ENCODE assay signal across 12 mouse cellular contexts in genomic region chr10:43777612-43778600, GRCm38 (mm10).
DNase-seq lines count a peak whose midpoint lies in the region; ATAC-seq and TF ChIP-seq lines count a peak whose summit lies in the region.
"Had no signal": no experiment of that assay in that cellular context is flagged by ENCODE, and none has a peak within 500 bp of the region (broad histone marks: within the 10 kb centered on the region; RNA-seq: fewer than 3 reads in every experiment).

No protein-coding gene starts in this region.

- no peak overlapping the region for H3K9ac ChIP-seq in limb, embryonic 13.5 days
- H3K9ac ChIP-seq in stomach, postnatal 0 days (ENCODE audit: low read length) = no peak overlapping the region
- H3K9ac ChIP-seq: neural tube, embryonic 13.5 days had no signal

- peak overlapping the region; percentile 34; the same call in 1 of the 2 replicates for H3K27ac ChIP-seq in limb, embryonic 13.5 days
- no peak overlapping the region for H3K27ac ChIP-seq in limb, embryonic 10.5 days
- H3K27ac ChIP-seq in stomach, postnatal 0 days (replicated peaks) = no peak overlapping the region
- H3K27ac ChIP-seq: neural tube, embryonic 13.5 days had no signal

- H3K27me3 ChIP-seq in limb, embryonic 13.5 days = no peaks in the 10 kb centered on the region
- H3K27me3 ChIP-seq in limb, embryonic 10.5 days (ENCODE audit: low read depth, poor library complexity, severe bottlenecking) = no peaks in the 10 kb centered on the region
- H3K27me3 ChIP-seq in stomach, postnatal 0 days (ENCODE audit: control insufficient read depth, insufficient read depth, low read length) = no peaks in the 10 kb centered on the region
- H3K27me3 ChIP-seq: neural tube, embryonic 13.5 days had no signal

- WGBS in limb, embryonic 13.5 days = 76% methylated on average over 28 of the region's 28 CpGs
- WGBS in limb, embryonic 10.5 days = 89% methylated on average over 28 of the region's 28 CpGs
- 86% methylated on average over 28 of the region's 28 CpGs for WGBS in stomach, postnatal 0 days

- H3K4me2 ChIP-seq in limb, embryonic 13.5 days (replicated peaks) = no peak overlapping the region
- no peak overlapping the region for H3K4me2 ChIP-seq in stomach, postnatal 0 days (replicated peaks; ENCODE audit: low read depth)
- H3K4me2 ChIP-seq: neural tube, embryonic 13.5 days had no signal

- ATAC-seq in limb, embryonic 13.5 days (ENCODE audit: low FRiP score, low read depth) = no peak
- ATAC-seq in stomach, postnatal 0 days (ENCODE audit: low FRiP score, low TSS enrichment) = no peak

- H3K4me3 ChIP-seq in limb, embryonic 13.5 days = no peak overlapping the region
- H3K4me3 ChIP-seq in limb, embryonic 10.5 days = no peak overlapping the region
- no peak overlapping the region for H3K4me3 ChIP-seq in stomach, postnatal 0 days (ENCODE audit: low read depth, low read length)
- H3K4me3 ChIP-seq: neural tube, embryonic 13.5 days had no signal

- intact Hi-C loops in left cerebral cortex, postnatal 10 days (cut with DNase I) = no loop called here

- H3K4me1 ChIP-seq in limb, embryonic 13.5 days = peaks cover 9% of the 10 kb centered on the region
- no peaks in the 10 kb centered on the region for H3K4me1 ChIP-seq in limb, embryonic 10.5 days
- no peaks in the 10 kb centered on the region for H3K4me1 ChIP-seq in stomach, postnatal 0 days (replicated peaks; ENCODE audit: control insufficient read depth, insufficient read depth)
- H3K4me1 ChIP-seq: neural tube, embryonic 13.5 days had no signal

- TF ChIP-seq CTCF in stomach, postnatal 0 days (IDR thresholded peaks at IDR 0.05; ENCODE audit: low read depth) = no peak

- TF ChIP-seq EP300 in stomach, postnatal 0 days (optimal IDR thresholded peaks at IDR 0.05) = no peak

- H3K36me3 ChIP-seq in limb, embryonic 13.5 days = no peaks in the 10 kb centered on the region
- H3K36me3 ChIP-seq in limb, embryonic 10.5 days = no peaks in the 10 kb centered on the region
- no peaks in the 10 kb centered on the region for H3K36me3 ChIP-seq in stomach, postnatal 0 days (ENCODE audit: control insufficient read depth, insufficient read depth, low read length)
- H3K36me3 ChIP-seq: neural tube, embryonic 13.5 days had no signal

- no peak for DNase-seq in limb, embryonic 10.5 days (ENCODE audit: low spot score)
- DNase-seq in frontal cortex, postnatal 25 days (ENCODE audit: low spot score in 2 of 2) = peak; percentile 13 to 17
- peak; percentile 29 to 44 for DNase-seq in left cerebral cortex, postnatal 10 days (ENCODE audit: extremely low spot score in 1 of 2, low spot score in 2 of 2)
- peak; percentile 7 for DNase-seq in stomach, postnatal 0 days (ENCODE audit: low spot score)
- DNase-seq in urinary bladder, postnatal 36 days (ENCODE audit: low spot score in 2 of 2) = no peak
- DNase-seq in adrenal gland, adult 8-10 months = no peak
- no peak for DNase-seq in urinary bladder, postnatal 14 days (ENCODE audit: low spot score)
- DNase-seq: adrenal gland, adult 2 months; kidney, postnatal 4 days; lung, postnatal 14 days had no signal

- H3K9me3 ChIP-seq in limb, embryonic 13.5 days = peaks cover 11% of the 10 kb centered on the region
- H3K9me3 ChIP-seq in limb, embryonic 10.5 days (replicated peaks) = no peaks in the 10 kb centered on the region
- no peaks in the 10 kb centered on the region for H3K9me3 ChIP-seq in stomach, postnatal 0 days (ENCODE audit: control insufficient read depth, low read length)

Comparison
In these comparisons a context has a peak if more than half of its experiments do, and no peak if none do; other contexts are left out.
1. DNase-seq: peak in frontal cortex, postnatal 25 days (2 of 2), left cerebral cortex, postnatal 10 days (2 of 2) and stomach, postnatal 0 days (single experiment); none in limb, embryonic 10.5 days (single experiment), urinary bladder, postnatal 36 days (0 of 2), adrenal gland, adult 8-10 months (single experiment) and urinary bladder, postnatal 14 days (single experiment).